Mouse (Mus musculus) CD4-positive helper T cell, adult 2 months (primary cell): ENCODE data around the gene Pcbp4.
A peak's percentile ranks its signal among the peaks of the same experiment; 100 is the strongest.
"Not testable (repeated sequence)": the region's sequence is repeated elsewhere in the genome, so short reads cannot be mapped to it uniquely, and the experiment has no call there.

Experiments used
- DNase-seq: peaks from one replicate; pipeline ENCODE4 v3.0.0-alpha.2; 2012; ENCODE audit warnings: low read depth, missing footprints, low spot score

Pcbp4 gene

GRCm38 (mm10) chr9:106480541-106480940 is 27.4 kb downstream of the Pcbp4 start:
- no peak for DNase-seq

- peak; percentile 30 for DNase-seq
Measured at GRCm38 (mm10) chr9:106481075-106481474, 28.0 kb downstream of the Pcbp4 start.

GRCm38 (mm10) chr9:106481676-106482075 is 28.6 kb downstream of the Pcbp4 start:
- no peak for DNase-seq

GRCm38 (mm10) chr9:106482578-106483115 is 29.6 kb downstream of the Pcbp4 start:
- no peak for DNase-seq

- no peak for DNase-seq
Measured at GRCm38 (mm10) chr9:106483136-106483535, 30.0 kb downstream of the Pcbp4 start.

- DNase-seq, result no peak
Measured at GRCm38 (mm10) chr9:106483606-106484005, 30.5 kb downstream of the Pcbp4 start.

- no peak for DNase-seq
Measured at GRCm38 (mm10) chr9:106485076-106485475, 32.0 kb downstream of the Pcbp4 start.

- not testable (repeated sequence) for DNase-seq
Measured at GRCm38 (mm10) chr9:106487602-106488001, 34.5 kb downstream of the Pcbp4 start.

- no peak for DNase-seq
Measured at GRCm38 (mm10) chr9:106499667-106500066, 46.6 kb downstream of the Pcbp4 start, which contains the start of gene Iqcf1. TSS of gene Iqcf1 (plus strand) at chr9:106499967.

- no peak for DNase-seq
Measured at GRCm38 (mm10) chr9:106501846-106502245, 48.8 kb downstream of the Pcbp4 start.

- no peak for DNase-seq
Measured at GRCm38 (mm10) chr9:106504246-106504645, 51.2 kb downstream of the Pcbp4 start.

GRCm38 (mm10) chr9:106509356-106509755 is 56.3 kb downstream of the Pcbp4 start:
- DNase-seq, result no peak

GRCm38 (mm10) chr9:106512729-106513450 is 59.8 kb downstream of the Pcbp4 start:
- no peak for DNase-seq

- DNase-seq, result no peak
Measured at GRCm38 (mm10) chr9:106513566-106513965, 60.5 kb downstream of the Pcbp4 start.
